Mouse (Mus musculus): ENCODE data around the gene Prrt1. TPM values are rescaled to one million over a fixed set of nuclear protein-coding genes. Genes with fewer than 3 reads are reported as not detected.
A peak's percentile ranks its signal among the peaks of the same experiment; 100 is the strongest.

Gene Prrt1
- polyA plus RNA-seq, 1 experiment from 2014 or later = 0.05 TPM

- DNase-seq (no peak), ATAC-seq (no peak)
- H3K27me3 ChIP-seq (ENCODE audit: insufficient read depth, low read length) = peaks cover 38% of the 10 kb centered on the region
- H3K9ac ChIP-seq (replicated peaks) = no peak overlapping the region
- WGBS (ENCODE audit: insufficient replicate concordance) = 23% methylated on average over 17 of the region's 17 CpGs
- H3K9me3 ChIP-seq (ENCODE audit: low read length) = no peaks in the 10 kb centered on the region
- H3K36me3 ChIP-seq (replicated peaks; ENCODE audit: insufficient read depth, low read length) = no peaks in the 10 kb centered on the region
- H3K4me1 ChIP-seq (ENCODE audit: insufficient read depth) = no peaks in the 10 kb centered on the region
- no peak overlapping the region for H3K4me2 ChIP-seq (ENCODE audit: low read depth, low read length)
- H3K4me3 ChIP-seq (ENCODE audit: low read depth, low read length) = no peak overlapping the region
- no peak for TF ChIP-seq CTCF (IDR thresholded peaks at IDR 0.05; ENCODE audit: low read depth)
- TF ChIP-seq EP300 (IDR thresholded peaks at IDR 0.05; ENCODE audit: low read depth) = no peak
- H3K27ac ChIP-seq (ENCODE audit: low read depth) = no peak overlapping the region
Observed at GRCm38 (mm10) chr17:34681132-34681571, 51.8 kb downstream of the Prrt1 start.

- 59% methylated on average over 11 of the region's 11 CpGs for WGBS (ENCODE audit: insufficient replicate concordance)
- H3K9ac ChIP-seq (replicated peaks) = no peak overlapping the region
- H3K4me3 ChIP-seq (ENCODE audit: low read depth, low read length) = no peak overlapping the region
Observed at GRCm38 (mm10) chr17:34681881-34682536, 52.7 kb downstream of the Prrt1 start.

More at GRCm38 (mm10) chr17:34681881-34682536, 52.7 kb downstream of the Prrt1 start:
- no peaks in the 10 kb centered on the region for H3K36me3 ChIP-seq (replicated peaks; ENCODE audit: insufficient read depth, low read length)
- TF ChIP-seq EP300 (IDR thresholded peaks at IDR 0.05; ENCODE audit: low read depth) (no peak), CTCF (IDR thresholded peaks at IDR 0.05; ENCODE audit: low read depth) (peak; percentile 13; the same call in 1 of the 2 replicates)
- H3K4me1 ChIP-seq (ENCODE audit: insufficient read depth) = no peaks in the 10 kb centered on the region
- ATAC-seq (no peak), DNase-seq (no peak)
- no peak overlapping the region for H3K4me2 ChIP-seq (ENCODE audit: low read depth, low read length)
- peaks cover 29% of the 10 kb centered on the region for H3K27me3 ChIP-seq (ENCODE audit: insufficient read depth, low read length)
- no peaks in the 10 kb centered on the region for H3K9me3 ChIP-seq (ENCODE audit: low read length)
- H3K27ac ChIP-seq (ENCODE audit: low read depth) = no peak overlapping the region

Other genes starting within 250 kb of the Prrt1 start
- 0.08 TPM in 1 of 2 replicates, not detected in the other for gene BC051142, start 230.7 kb upstream of the Prrt1 start, polyA plus RNA-seq (2015; fragmentation: Nextera tagmentation; extraction: Ambion mirVana)
- not detected in 2 replicates for gene Btnl4, start 152.2 kb upstream of the Prrt1 start, polyA plus RNA-seq (2015; fragmentation: Nextera tagmentation; extraction: Ambion mirVana)
- not detected in 2 replicates for gene Btnl6, start 112.2 kb upstream of the Prrt1 start, polyA plus RNA-seq (2015; fragmentation: Nextera tagmentation; extraction: Ambion mirVana)
- gene Notch4, start 65.3 kb upstream of the Prrt1 start, polyA plus RNA-seq (2015; fragmentation: Nextera tagmentation; extraction: Ambion mirVana) = 1.1 and 1.6 TPM in 2 replicates
- 19.6 and 24.7 TPM in 2 replicates for gene Gpsm3, start 39.7 kb upstream of the Prrt1 start, polyA plus RNA-seq (2015; fragmentation: Nextera tagmentation; extraction: Ambion mirVana)
- gene Pbx2, start 38.3 kb upstream of the Prrt1 start, polyA plus RNA-seq (2015; fragmentation: Nextera tagmentation; extraction: Ambion mirVana) = 3.6 and 4.9 TPM in 2 replicates
- 1.4 and 1.9 TPM in 2 replicates for gene Ager, start 31.7 kb upstream of the Prrt1 start, polyA plus RNA-seq (2015; fragmentation: Nextera tagmentation; extraction: Ambion mirVana)
- 78.4 and 80.0 TPM in 2 replicates for gene Rnf5, start 25.8 kb upstream of the Prrt1 start, polyA plus RNA-seq (2015; fragmentation: Nextera tagmentation; extraction: Ambion mirVana)
- gene Agpat1, start 25.3 kb upstream of the Prrt1 start, polyA plus RNA-seq (2015; fragmentation: Nextera tagmentation; extraction: Ambion mirVana) = 9.9 and 11.1 TPM in 2 replicates
- 0.46 and 0.66 TPM in 2 replicates for gene Egfl8, start 13.6 kb upstream of the Prrt1 start, polyA plus RNA-seq (2015; fragmentation: Nextera tagmentation; extraction: Ambion mirVana)
- gene Ppt2, start 1.0 kb upstream of the Prrt1 start, polyA plus RNA-seq (2015; fragmentation: Nextera tagmentation; extraction: Ambion mirVana) = 19.3 and 19.8 TPM in 2 replicates
- 5.6 and 5.8 TPM in 2 replicates for gene Fkbpl, start 15.2 kb downstream of the Prrt1 start, polyA plus RNA-seq (2015; fragmentation: Nextera tagmentation; extraction: Ambion mirVana)
- 12.9 and 13.0 TPM in 2 replicates for gene Atf6b, start 17.6 kb downstream of the Prrt1 start, polyA plus RNA-seq (2015; fragmentation: Nextera tagmentation; extraction: Ambion mirVana)
- gene Tnxb, start 41.0 kb downstream of the Prrt1 start, polyA plus RNA-seq (2015; fragmentation: Nextera tagmentation; extraction: Ambion mirVana) = 0.36 TPM in 2 replicates
- 151 and 198 TPM in 2 replicates for gene C4b, start 114.3 kb downstream of the Prrt1 start, polyA plus RNA-seq (2015; fragmentation: Nextera tagmentation; extraction: Ambion mirVana)
- gene Cyp21a1, start 175.0 kb downstream of the Prrt1 start, polyA plus RNA-seq (2015; fragmentation: Nextera tagmentation; extraction: Ambion mirVana) = not detected in 2 replicates
- gene Stk19, start 207.4 kb downstream of the Prrt1 start, polyA plus RNA-seq (2015; fragmentation: Nextera tagmentation; extraction: Ambion mirVana) = 12.6 and 13.1 TPM in 2 replicates
- 17.6 and 19.2 TPM in 2 replicates for gene Dxo, start 207.5 kb downstream of the Prrt1 start, polyA plus RNA-seq (2015; fragmentation: Nextera tagmentation; extraction: Ambion mirVana)
- gene Skiv2l, start 220.7 kb downstream of the Prrt1 start, polyA plus RNA-seq (2015; fragmentation: Nextera tagmentation; extraction: Ambion mirVana) = 14.1 and 15.4 TPM in 2 replicates
- 26.1 and 26.5 TPM in 2 replicates for gene Nelfe, start 220.9 kb downstream of the Prrt1 start, polyA plus RNA-seq (2015; fragmentation: Nextera tagmentation; extraction: Ambion mirVana)
- 744 and 847 TPM in 2 replicates for gene Cfb, start 233.0 kb downstream of the Prrt1 start, polyA plus RNA-seq (2015; fragmentation: Nextera tagmentation; extraction: Ambion mirVana)
- gene Zbtb12, start 249.9 kb downstream of the Prrt1 start, polyA plus RNA-seq (2015; fragmentation: Nextera tagmentation; extraction: Ambion mirVana) = 0.33 and 0.46 TPM in 2 replicates